Mouse (Mus musculus): ENCODE measurements around the gene Rnf216.

DNA sequence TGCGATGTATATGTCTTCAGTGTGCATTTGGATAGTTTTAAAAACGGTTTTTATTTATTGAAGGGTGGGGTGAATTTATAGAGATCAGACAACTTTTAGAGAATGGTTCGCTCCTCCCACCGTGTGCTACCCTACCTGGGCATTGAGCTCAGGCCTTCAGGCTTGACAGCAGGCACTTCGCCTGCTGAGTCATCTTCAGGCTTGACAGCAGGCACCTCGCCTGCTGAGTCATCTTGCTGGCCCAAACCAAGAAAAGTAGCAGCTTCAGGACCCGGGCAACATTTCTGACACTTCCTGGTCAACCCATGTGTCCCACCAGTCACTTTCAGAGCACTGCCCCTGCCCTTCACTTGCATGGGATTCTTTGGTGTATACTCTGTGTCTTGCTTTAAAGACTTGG is 22.2 kb upstream of the Rnf216 start:
- TF ChIP-seq POLR2A (IDR thresholded peaks at IDR 0.05; ENCODE audit: borderline replicate concordance, insufficient read depth, low read length) (no peak), CTCF (IDR thresholded peaks at IDR 0.05; ENCODE audit: borderline replicate concordance, insufficient read depth, low read depth, low read length) (no peak)

Measured in cerebellum, adult 2 months (tissue).